Mouse (Mus musculus): ENCODE data around the gene Serf1. TPM values are rescaled to one million over a fixed set of nuclear protein-coding genes. Genes with fewer than 3 reads are reported as not detected.

The Serf1 gene
- polyA plus RNA-seq, 1 experiment from 2014 or later: 453 TPM

Other genes with a start within 250 kb of the Serf1 start
- 18.4 and 24.8 TPM in 2 replicates for gene Cartpt, start 206.9 kb upstream of the Serf1 start, polyA plus RNA-seq (2014; fragmentation: Nextera tagmentation; extraction: Ambion mirVana)
- gene Mccc2, start 92.4 kb upstream of the Serf1 start, polyA plus RNA-seq (2014; fragmentation: Nextera tagmentation; extraction: Ambion mirVana): 28.9 and 35.6 TPM in 2 replicates
- 22.1 and 22.9 TPM in 2 replicates for gene Bdp1, start 3.9 kb upstream of the Serf1 start, polyA plus RNA-seq (2014; fragmentation: Nextera tagmentation; extraction: Ambion mirVana)
- gene Smn1, start 16.8 kb downstream of the Serf1 start, polyA plus RNA-seq (2014; fragmentation: Nextera tagmentation; extraction: Ambion mirVana): 49.5 and 54.2 TPM in 2 replicates
- 0.11 and 0.25 TPM in 2 replicates for gene Naip2, start 94.1 kb downstream of the Serf1 start, polyA plus RNA-seq (2014; fragmentation: Nextera tagmentation; extraction: Ambion mirVana)
- 0.05 and 0.13 TPM in 2 replicates for gene Naip5, start 138.3 kb downstream of the Serf1 start, polyA plus RNA-seq (2014; fragmentation: Nextera tagmentation; extraction: Ambion mirVana)
- gene Naip6, start 209.7 kb downstream of the Serf1 start, polyA plus RNA-seq (2014; fragmentation: Nextera tagmentation; extraction: Ambion mirVana): 0.05 and 0.08 TPM in 2 replicates

Data from midbrain, embryonic 14.5 days (tissue).